Mouse (Mus musculus) lung, embryonic 16.5 days (tissue): ENCODE measurements around the gene Gnpda2. TPM values are rescaled to one million over a fixed set of nuclear protein-coding genes. Genes with fewer than 3 reads are reported as not detected.

Source experiments
- ATAC-seq: fragments of 200-750 bp; cut with Nextera tagmentation; 2 replicates; pipeline ENCODE4 v1.8.0; 2017; ENCODE audit warnings: low read depth, mild to moderate bottlenecking, moderate library complexity
- H3K27ac ChIP-seq: fragments of 300-500 bp; sonication (generic); 2 replicates; pipeline ENCODE4 v1.5.1; 2014; ENCODE audit warnings: mild to moderate bottlenecking, control low read depth, low read length
- H3K27me3 ChIP-seq: fragments of 300-500 bp; sonication (generic); 2 replicates; pipeline ENCODE4 v1.6.1; 2014; ENCODE audit warnings: low read depth, low read length, mixed read lengths; ENCODE audit not compliant: control insufficient read depth, insufficient read depth
- H3K36me3 ChIP-seq: fragments of 300-500 bp; sonication (generic); 2 replicates; pipeline ENCODE4 v1.6.1; 2014; ENCODE audit warnings: low read length; ENCODE audit not compliant: control insufficient read depth, insufficient read depth
- H3K4me1 ChIP-seq: fragments of 300-500 bp; sonication (generic); replicated peaks from 2 replicates; pipeline ENCODE4 v1.6.1; 2014; ENCODE audit warnings: low read length, mixed read lengths; ENCODE audit not compliant: control insufficient read depth, insufficient read depth
- H3K4me2 ChIP-seq: fragments of 300-500 bp; sonication (generic); 2 replicates; pipeline ENCODE4 v1.6.1; 2014; ENCODE audit warnings: low read depth, low read length, control low read depth
- H3K4me3 ChIP-seq: fragments of 300-500 bp; sonication (generic); 2 replicates; pipeline ENCODE4 v1.5.1; 2014; ENCODE audit warnings: mild to moderate bottlenecking, low read length, control low read depth
- H3K9ac ChIP-seq: fragments of 300-500 bp; sonication (generic); 2 replicates; pipeline ENCODE4 v1.6.1; 2014; ENCODE audit warnings: low read length, control low read depth
- H3K9me3 ChIP-seq: fragments of 300-500 bp; sonication (generic); 2 replicates; pipeline ENCODE4 v1.6.1; 2016; ENCODE audit warnings: low read length; ENCODE audit not compliant: control insufficient read depth
- WGBS: fragments of 180-500 bp; shearing (Covaris S2); extraction: QIAGEN DNeasy Blood & Tissue Kit; methylation state at CpG from one replicate; pipeline ENCODE4 v1.1.7; 2014; 5-methylcytosine and 5-hydroxymethylcytosine counted together
- polyA plus RNA-seq: library from polyadenylated mRNA; unstranded; fragments of >200 nt; fragmentation: Nextera tagmentation; extraction: Ambion mirVana; gene quantifications from 2 replicates; pipeline ENCODE4 v1.2.1, GENCODE M21; 2015

The Gnpda2 gene
- 48.4 and 48.9 TPM in 2 replicates for polyA plus RNA-seq

GRCm38 (mm10) chr5:69591640-69592461 is at the start of gene Gnpda2:
TSS of gene Gnpda2 (minus strand) at chr5:69592340.
- Histone ChIP-seq H3K9me3 (no peaks in the 10 kb centered on the region), H3K4me3 (peak within 1 kb of the TSS; percentile 69), H3K36me3 (no peaks in the 10 kb centered on the region), H3K27ac (peak within 1 kb of the TSS; percentile 59; the same call in 1 of the 2 replicates), H3K4me2 (peak within 1 kb of the TSS; percentile 81), H3K4me1 (peaks cover 4% of the 10 kb centered on the region; the same call in 1 of the 2 replicates), H3K27me3 (no peaks in the 10 kb centered on the region), H3K9ac (peak within 1 kb of the TSS; percentile 84)
- ATAC-seq = peak; percentile 98
- WGBS = 3% methylated on average over 42 of the region's 42 CpGs

GRCm38 (mm10) chr5:69634766-69635165 is 42.6 kb upstream of the Gnpda2 start:
- H3K4me3 ChIP-seq = no peak overlapping the region
- H3K4me2 ChIP-seq = no peak overlapping the region
- no peaks in the 10 kb centered on the region for H3K9me3 ChIP-seq
- ATAC-seq = no peak
- no peak overlapping the region for H3K27ac ChIP-seq
- 74% methylated on average over 4 of the region's 4 CpGs for WGBS
- no peak overlapping the region for H3K9ac ChIP-seq
- no peaks in the 10 kb centered on the region for H3K36me3 ChIP-seq
- H3K27me3 ChIP-seq = no peaks in the 10 kb centered on the region
- H3K4me1 ChIP-seq = no peaks in the 10 kb centered on the region

GRCm38 (mm10) chr5:69620899-69621298 is 28.8 kb upstream of the Gnpda2 start:
- H3K27me3 ChIP-seq = no peaks in the 10 kb centered on the region
- no peaks in the 10 kb centered on the region for H3K4me1 ChIP-seq
- no peak for ATAC-seq
- H3K9ac ChIP-seq = no peak overlapping the region
- H3K4me3 ChIP-seq = no peak overlapping the region
- 30% methylated on average over 1 of the region's 1 CpGs for WGBS
- H3K27ac ChIP-seq = no peak overlapping the region
- H3K36me3 ChIP-seq = no peaks in the 10 kb centered on the region
- no peaks in the 10 kb centered on the region for H3K9me3 ChIP-seq
- H3K4me2 ChIP-seq = no peak overlapping the region

GRCm38 (mm10) chr5:69613209-69613796 is 21.2 kb upstream of the Gnpda2 start:
- Histone ChIP-seq H3K4me2 (no peak overlapping the region), H3K4me1 (no peaks in the 10 kb centered on the region), H3K27me3 (no peaks in the 10 kb centered on the region), H3K4me3 (no peak overlapping the region), H3K27ac (no peak overlapping the region), H3K36me3 (no peaks in the 10 kb centered on the region), H3K9ac (no peak overlapping the region), H3K9me3 (no peaks in the 10 kb centered on the region)
- WGBS = 10% methylated on average over 4 of the region's 4 CpGs
- ATAC-seq = no peak

GRCm38 (mm10) chr5:69601027-69601426 is 8.9 kb upstream of the Gnpda2 start:
- H3K36me3 ChIP-seq = no peaks in the 10 kb centered on the region
- H3K9ac ChIP-seq = no peak overlapping the region
- no peak for ATAC-seq
- H3K27ac ChIP-seq = no peak overlapping the region
- H3K9me3 ChIP-seq = no peaks in the 10 kb centered on the region
- no peak overlapping the region for H3K4me2 ChIP-seq
- H3K4me1 ChIP-seq = no peaks in the 10 kb centered on the region
- no peak overlapping the region for H3K4me3 ChIP-seq
- H3K27me3 ChIP-seq = no peaks in the 10 kb centered on the region

GRCm38 (mm10) chr5:69557404-69557935 is 34.7 kb downstream of the Gnpda2 start:
- WGBS = 6% methylated on average over 16 of the region's 16 CpGs
- Histone ChIP-seq H3K4me3 (peak overlapping the region; percentile 97), H3K4me1 (peaks cover 2% of the 10 kb centered on the region), H3K36me3 (0 out of 2 replicates have a peak, but pooled peaks cover 4% of the 10 kb centered on the region), H3K27me3 (no peaks in the 10 kb centered on the region), H3K9ac (peak overlapping the region; percentile 98), H3K4me2 (peak overlapping the region; percentile 73), H3K9me3 (no peaks in the 10 kb centered on the region), H3K27ac (peak overlapping the region; percentile 61; the same call in 1 of the 2 replicates)
- no peak for ATAC-seq

GRCm38 (mm10) chr5:69556628-69557403 is 35.3 kb downstream of the Gnpda2 start, which contains the start of gene Guf1:
TSS of gene Guf1 (plus strand) at chr5:69556923.
- Histone ChIP-seq H3K4me2 (peak within 1 kb of the TSS; percentile 73), H3K27ac (peak within 1 kb of the TSS; percentile 61; the same call in 1 of the 2 replicates), H3K27me3 (no peaks in the 10 kb centered on the region), H3K36me3 (0 out of 2 replicates have a peak, but pooled peaks cover 2% of the 10 kb centered on the region), H3K9me3 (no peaks in the 10 kb centered on the region), H3K4me1 (peaks cover 2% of the 10 kb centered on the region), H3K4me3 (peak within 1 kb of the TSS; percentile 97), H3K9ac (peak within 1 kb of the TSS; percentile 98)
- peak; percentile 95 for ATAC-seq
- WGBS = under 1% methylated on average over 72 of the region's 72 CpGs

GRCm38 (mm10) chr5:69542489-69542888 is 49.7 kb downstream of the Gnpda2 start, which contains the start of gene Yipf7:
TSS of gene Yipf7 (minus strand) at chr5:69542648.
- Histone ChIP-seq H3K27ac (no peak within 1 kb of the TSS), H3K4me2 (no peak within 1 kb of the TSS), H3K9ac (no peak within 1 kb of the TSS), H3K27me3 (no peaks in the 10 kb centered on the region), H3K9me3 (no peaks in the 10 kb centered on the region), H3K4me1 (no peaks in the 10 kb centered on the region), H3K4me3 (no peak within 1 kb of the TSS), H3K36me3 (no peaks in the 10 kb centered on the region)
- no peak for ATAC-seq
- 50% methylated on average over 4 of the region's 4 CpGs for WGBS
